Mouse (Mus musculus) kidney, postnatal 25 days (tissue): Measurements from ENCODE around the gene Gkn3.

Source experiments
- DNase-seq, 2 experiments: peaks; one replicate each; pipeline ENCODE4 v3.0.0; 2021; ENCODE audit warnings: mixed read lengths in 2 of 2

Gkn3 gene

GRCm38 (mm10) chr6:87350829-87351228 lies 37.9 kb downstream of the Gkn3 start, which contains the start of gene Gkn1:
Gene Gkn1 (minus strand): TSS chr6:87350942.
- DNase-seq, result no peak

- no peak for DNase-seq
Measured at GRCm38 (mm10) chr6:87335935-87336295, 52.8 kb downstream of the Gkn3 start.

DNA sequence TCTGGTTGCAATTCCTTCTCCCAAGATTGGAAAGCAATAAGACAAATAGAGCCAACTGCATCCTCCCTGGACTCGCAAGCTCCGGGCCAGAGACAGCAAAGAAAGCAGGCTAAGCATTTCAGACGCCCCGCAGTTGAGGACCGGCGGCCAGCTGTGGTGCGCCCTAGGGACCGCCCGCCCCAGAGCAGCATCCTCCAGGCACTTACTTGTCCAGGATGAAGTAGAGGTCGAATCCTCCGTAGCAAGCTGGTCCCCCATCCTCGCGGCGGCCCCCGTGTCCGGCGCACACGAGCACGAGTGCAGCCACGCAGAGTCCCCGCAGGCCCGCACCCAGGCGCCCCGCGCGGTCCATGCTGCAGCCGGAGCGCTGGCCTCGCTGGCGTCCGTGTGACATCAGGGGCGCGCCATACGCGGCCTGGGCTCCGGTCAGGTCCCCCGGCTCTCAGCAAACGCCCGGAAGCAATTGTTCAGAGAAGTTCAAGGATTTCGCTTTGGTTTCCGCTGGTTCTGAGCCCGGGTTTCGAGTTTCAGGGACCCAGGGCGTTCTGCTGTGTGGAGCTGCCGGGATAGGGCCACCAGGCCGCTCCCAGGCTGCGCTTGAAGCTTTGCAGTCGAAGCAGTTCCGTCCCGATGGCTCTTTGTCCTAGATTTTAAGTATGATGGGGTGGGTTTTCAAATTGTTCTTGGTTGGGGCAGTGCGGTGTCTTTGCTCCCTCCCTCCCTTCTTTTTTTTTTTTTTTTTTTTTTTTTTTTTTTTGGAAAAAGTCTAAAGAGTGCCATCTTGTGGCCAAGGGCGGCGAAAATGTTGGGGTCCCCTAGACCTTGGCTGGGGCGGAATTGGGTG lies 53.4 kb downstream of the Gkn3 start, which contains the start of gene Antxr1:
Antxr1 (minus strand) TSS at position 731 of the 844 bp plus-strand sequence.
- DNase-seq, result peak; percentile 53 to 61

GRCm38 (mm10) chr6:87334361-87335090 lies 54.2 kb downstream of the Gkn3 start:
- peak in 1 of 2 experiments; percentile 16 for DNase-seq
